Mouse (Mus musculus) lung, embryonic 15.5 days (tissue): Measurements from ENCODE around the gene Crocc. TPM values are rescaled to one million over a fixed set of nuclear protein-coding genes. Genes with fewer than 3 reads are reported as not detected.

Source experiments
- ATAC-seq: fragments of 200-750 bp; cut with Nextera tagmentation; 2 replicates; pipeline ENCODE4 v1.8.0; 2017; ENCODE audit warnings: moderate number of reproducible peaks, borderline replicate concordance; ENCODE audit not compliant: low FRiP score, low TSS enrichment; ENCODE audit errors: extremely low read depth
- H3K27ac ChIP-seq: fragments of 300-500 bp; sonication (generic); 2 replicates; pipeline ENCODE4 v1.5.1; 2015; ENCODE audit warnings: moderate library complexity, mild to moderate bottlenecking, inconsistent platforms
- H3K27me3 ChIP-seq: fragments of 300-500 bp; sonication (generic); 2 replicates; pipeline ENCODE4 v1.6.1; 2015; ENCODE audit warnings: inconsistent platforms
- H3K36me3 ChIP-seq: fragments of 300-500 bp; sonication (generic); 2 replicates; pipeline ENCODE4 v1.6.1; 2015; ENCODE audit warnings: inconsistent platforms
- H3K4me1 ChIP-seq: fragments of 300-500 bp; sonication (generic); 2 replicates; pipeline ENCODE4 v1.6.1; 2015; ENCODE audit warnings: inconsistent platforms
- H3K4me2 ChIP-seq: fragments of 300-500 bp; sonication (generic); 2 replicates; pipeline ENCODE4 v1.6.1; 2015; ENCODE audit warnings: inconsistent platforms, mild to moderate bottlenecking, moderate library complexity
- H3K4me3 ChIP-seq: fragments of 300-500 bp; sonication (generic); 2 replicates; pipeline ENCODE4 v1.5.1; 2015; ENCODE audit warnings: mild to moderate bottlenecking, inconsistent platforms
- H3K9ac ChIP-seq: fragments of 300-500 bp; sonication (generic); 2 replicates; pipeline ENCODE4 v1.6.1; 2015; ENCODE audit warnings: inconsistent platforms
- H3K9me3 ChIP-seq: fragments of 300-500 bp; sonication (generic); 2 replicates; pipeline ENCODE4 v1.6.1; 2016; ENCODE audit warnings: inconsistent platforms
- WGBS: fragments of 180-500 bp; shearing (Covaris S2); methylation state at CpG from one replicate; pipeline ENCODE4 v1.1.7; 2015; 5-methylcytosine and 5-hydroxymethylcytosine counted together
- polyA plus RNA-seq: library from polyadenylated mRNA; unstranded; fragments of >200 nt; fragmentation: Nextera tagmentation; extraction: Ambion mirVana; gene quantifications from 2 replicates; pipeline ENCODE4 v1.2.1, GENCODE M21; 2015

Crocc gene
- polyA plus RNA-seq, 1 experiment from 2014 or later: 7.6 TPM

- Histone ChIP-seq H3K36me3 (no peaks in the 10 kb centered on the region; the same call in 1 of the 2 replicates), H3K4me3 (0 out of 2 replicates have a peak overlapping the region, but pooled peaks have one; percentile 9), H3K4me2 (peak overlapping the region; percentile 22), H3K9ac (no peak overlapping the region), H3K9me3 (no peaks in the 10 kb centered on the region), H3K4me1 (peaks cover 17% of the 10 kb centered on the region), H3K27me3 (no peaks in the 10 kb centered on the region), H3K27ac (peak overlapping the region; percentile 42)
- 37% methylated on average over 12 of the region's 12 CpGs for WGBS
- ATAC-seq: peak; percentile 31
These were observed 19.2 kb downstream of the Crocc start for GRCm38 (mm10) chr4:141041117-141041516.

- Histone ChIP-seq H3K4me3 (no peak overlapping the region), H3K27me3 (no peaks in the 10 kb centered on the region), H3K4me2 (no peak overlapping the region), H3K36me3 (0 out of 2 replicates have a peak, but pooled peaks cover 2% of the 10 kb centered on the region), H3K4me1 (peaks cover 13% of the 10 kb centered on the region), H3K9me3 (no peaks in the 10 kb centered on the region), H3K9ac (no peak overlapping the region), H3K27ac (peak overlapping the region; percentile 68)
- ATAC-seq: peak; percentile 29; the same call in 1 of the 2 replicates
- 69% methylated on average over 27 of the region's 27 CpGs for WGBS
These were observed 26.5 kb downstream of the Crocc start for GRCm38 (mm10) chr4:141033606-141034549.

- Histone ChIP-seq H3K27me3 (no peaks in the 10 kb centered on the region), H3K4me2 (no peak overlapping the region)
- ATAC-seq: 0 out of 2 replicates have a peak, but pooled peaks have one; percentile 24
These were observed 28.6 kb downstream of the Crocc start for GRCm38 (mm10) chr4:141031733-141032132.

GRCm38 (mm10) chr4:141030541-141031206 lies 29.7 kb downstream of the Crocc start:
- Histone ChIP-seq H3K36me3 (peaks cover 7% of the 10 kb centered on the region; the same call in 1 of the 2 replicates), H3K4me2 (no peak overlapping the region), H3K4me3 (no peak overlapping the region), H3K4me1 (peaks cover 13% of the 10 kb centered on the region), H3K27me3 (no peaks in the 10 kb centered on the region), H3K27ac (no peak overlapping the region), H3K9me3 (no peaks in the 10 kb centered on the region), H3K9ac (no peak overlapping the region)
- ATAC-seq: no peak
- WGBS: 83% methylated on average over 18 of the region's 18 CpGs

More at GRCm38 (mm10) chr4:141031733-141032132, 28.6 kb downstream of the Crocc start:
- Histone ChIP-seq H3K27ac (no peak overlapping the region), H3K9me3 (no peaks in the 10 kb centered on the region), H3K4me3 (no peak overlapping the region), H3K9ac (no peak overlapping the region), H3K36me3 (peaks cover 6% of the 10 kb centered on the region; the same call in 1 of the 2 replicates), H3K4me1 (peaks cover 13% of the 10 kb centered on the region)
- 11% methylated on average over 6 of the region's 6 CpGs for WGBS

- no peaks in the 10 kb centered on the region for H3K27me3 ChIP-seq
- 78% methylated on average over 26 of the region's 27 CpGs for WGBS
- H3K4me1 ChIP-seq: peaks cover 34% of the 10 kb centered on the region
- no peak overlapping the region for H3K4me3 ChIP-seq
- peaks cover 9% of the 10 kb centered on the region; the same call in 1 of the 2 replicates for H3K36me3 ChIP-seq
- ATAC-seq: no peak
- no peak overlapping the region for H3K4me2 ChIP-seq
- H3K27ac ChIP-seq: no peak overlapping the region
- no peak overlapping the region for H3K9ac ChIP-seq
- no peaks in the 10 kb centered on the region for H3K9me3 ChIP-seq
These were observed 35.4 kb downstream of the Crocc start for GRCm38 (mm10) chr4:141024992-141025391.

GRCm38 (mm10) chr4:141024052-141024451 lies 36.3 kb downstream of the Crocc start:
- peak overlapping the region; percentile 48; the same call in 1 of the 2 replicates for H3K27ac ChIP-seq
- ATAC-seq: no peak
- H3K4me1 ChIP-seq: peaks cover 43% of the 10 kb centered on the region
- no peaks in the 10 kb centered on the region for H3K27me3 ChIP-seq
- no peak overlapping the region for H3K4me2 ChIP-seq
- H3K36me3 ChIP-seq: peaks cover 9% of the 10 kb centered on the region; the same call in 1 of the 2 replicates
- WGBS: 43% methylated on average over 9 of the region's 9 CpGs
- H3K4me3 ChIP-seq: no peak overlapping the region
- H3K9ac ChIP-seq: no peak overlapping the region
- no peaks in the 10 kb centered on the region for H3K9me3 ChIP-seq

GRCm38 (mm10) chr4:141021614-141021929 lies 38.8 kb downstream of the Crocc start:
- H3K9ac ChIP-seq: no peak overlapping the region
- peak; percentile 3; the same call in 1 of the 2 replicates for ATAC-seq
- WGBS: 51% methylated on average over 11 of the region's 11 CpGs

GRCm38 (mm10) chr4:141020811-141021613 lies 39.3 kb downstream of the Crocc start:
- 17% methylated on average over 14 of the region's 14 CpGs for WGBS
- Histone ChIP-seq H3K27me3 (no peaks in the 10 kb centered on the region), H3K9me3 (no peaks in the 10 kb centered on the region), H3K27ac (peak overlapping the region; percentile 95), H3K4me1 (peaks cover 48% of the 10 kb centered on the region), H3K36me3 (peaks cover 6% of the 10 kb centered on the region; the same call in 1 of the 2 replicates), H3K4me2 (peak overlapping the region; percentile 28), H3K4me3 (no peak overlapping the region), H3K9ac (no peak overlapping the region)
- ATAC-seq: peak; percentile 88

More at GRCm38 (mm10) chr4:141021614-141021929, 38.8 kb downstream of the Crocc start:
- peak overlapping the region; percentile 95 for H3K27ac ChIP-seq
- H3K36me3 ChIP-seq: peaks cover 4% of the 10 kb centered on the region; the same call in 1 of the 2 replicates
- H3K27me3 ChIP-seq: no peaks in the 10 kb centered on the region
- no peaks in the 10 kb centered on the region for H3K9me3 ChIP-seq
- no peak overlapping the region for H3K4me3 ChIP-seq
- H3K4me2 ChIP-seq: peak overlapping the region; percentile 28; the same call in 1 of the 2 replicates
- peaks cover 48% of the 10 kb centered on the region for H3K4me1 ChIP-seq

GRCm38 (mm10) chr4:141020220-141020619 lies 40.1 kb downstream of the Crocc start:
- Histone ChIP-seq H3K4me3 (no peak overlapping the region), H3K9ac (no peak overlapping the region), H3K9me3 (no peaks in the 10 kb centered on the region), H3K27ac (peak overlapping the region; percentile 95), H3K4me1 (peaks cover 55% of the 10 kb centered on the region), H3K36me3 (peaks cover 9% of the 10 kb centered on the region), H3K27me3 (no peaks in the 10 kb centered on the region), H3K4me2 (0 out of 2 replicates have a peak overlapping the region, but pooled peaks have one; percentile 28)
- 55% methylated on average over 17 of the region's 17 CpGs for WGBS
- no peak for ATAC-seq

- 76% methylated on average over 29 of the region's 29 CpGs for WGBS
- Histone ChIP-seq H3K9ac (no peak overlapping the region), H3K9me3 (no peaks in the 10 kb centered on the region), H3K4me3 (no peak overlapping the region), H3K27me3 (no peaks in the 10 kb centered on the region), H3K36me3 (peaks cover 26% of the 10 kb centered on the region), H3K4me1 (peaks cover 53% of the 10 kb centered on the region), H3K4me2 (no peak overlapping the region), H3K27ac (no peak overlapping the region; the same call in 1 of the 2 replicates)
- ATAC-seq: no peak
These were observed 42.5 kb downstream of the Crocc start for GRCm38 (mm10) chr4:141017657-141018436.
